Mouse (Mus musculus): ENCODE data around the gene Olfr1411.

GRCm38 (mm10) chr1:92646601-92647000, 52.4 kb downstream of the Olfr1411 start:
- TF ChIP-seq CTCF (IDR thresholded peaks at IDR 0.05; ENCODE audit: low read depth) (no peak), EP300 (IDR thresholded peaks at IDR 0.05; ENCODE audit: low read depth) (no peak)

All from heart, postnatal 0 days (tissue).